Mouse (Mus musculus) testis, adult 2 months (tissue): ENCODE results near the gene Il22ra2.

Experiments
- CTCF ChIP-seq: fragments of 200-500 bp; IDR thresholded peaks from 2 replicates; pipeline ENCODE4 v1.5.1; 2012; ENCODE audit warnings: low read depth, mild to moderate bottlenecking, inconsistent platforms, low read length, moderate library complexity; ENCODE audit not compliant: control insufficient read depth, insufficient read depth, insufficient replicate concordance
- POLR2A ChIP-seq: fragments of 200-500 bp; IDR thresholded peaks from 2 replicates; pipeline ENCODE4 v1.6.1; 2012; ENCODE audit warnings: low read depth, mild to moderate bottlenecking, inconsistent platforms, low read length, moderate library complexity; ENCODE audit not compliant: control insufficient read depth

DNA sequence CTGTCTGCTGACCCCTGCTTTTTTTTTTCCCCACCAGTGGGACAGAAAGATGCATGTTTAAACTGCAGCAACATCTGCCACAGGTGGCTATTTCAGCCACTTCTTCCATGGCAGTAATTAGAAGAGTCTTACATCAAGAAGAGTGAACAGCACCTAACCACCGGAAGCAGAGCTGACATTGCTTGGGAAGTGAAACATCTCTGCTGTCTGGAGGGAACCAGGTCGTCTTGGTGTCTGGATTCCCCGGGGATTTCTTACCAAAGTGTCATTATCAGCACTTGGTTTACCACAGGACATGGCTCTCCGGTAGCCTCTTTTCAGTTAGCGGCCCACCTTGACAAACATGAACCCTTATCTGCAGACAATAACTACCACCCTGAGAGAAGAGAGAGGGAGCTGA is 38.2 kb downstream of the Il22ra2 start:
- TF ChIP-seq CTCF (no peak), POLR2A (no peak)
